Mouse (Mus musculus): ENCODE results near the gene Dip2c.

DNA sequence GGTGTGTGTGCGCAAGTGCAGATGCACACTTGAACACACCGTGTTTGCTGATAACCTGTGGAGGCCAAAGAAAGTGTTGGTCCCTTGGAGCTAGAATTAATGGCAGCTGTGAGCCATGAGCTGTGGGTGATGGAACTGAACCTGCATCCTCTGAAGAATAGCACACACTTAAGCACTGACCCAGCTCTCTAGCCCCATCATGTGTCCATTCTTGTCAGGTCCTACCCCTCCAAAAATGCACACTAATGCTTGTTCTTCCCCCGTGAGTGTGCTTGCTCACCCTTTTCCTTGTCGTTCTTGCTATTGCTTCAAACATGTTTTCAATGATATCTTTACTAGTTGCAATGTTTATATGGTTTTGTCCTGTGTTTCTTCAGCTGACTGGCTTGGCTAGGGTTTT is 360.2 kb downstream of the Dip2c start:
- peak; percentile 25; the same call in 1 of the 2 replicates for TF ChIP-seq CTCF (IDR thresholded peaks at IDR 0.05; ENCODE audit: control insufficient read depth, insufficient read depth, low read length)
- TF ChIP-seq POLR2A (IDR thresholded peaks at IDR 0.05; ENCODE audit: borderline replicate concordance, control insufficient read depth, low read depth, low read length), result no peak
